Mouse (Mus musculus): Measurements from ENCODE around the gene Ogn. TPM values are rescaled to one million over a fixed set of nuclear protein-coding genes. Genes with fewer than 3 reads are reported as not detected.
"Not testable (repeated sequence)": the region's sequence is repeated elsewhere in the genome, so short reads cannot be mapped to it uniquely, and the experiment has no call there.

Gene Ogn
- polyA plus RNA-seq, 1 experiment from 2014 or later, result 131 TPM

DNA sequence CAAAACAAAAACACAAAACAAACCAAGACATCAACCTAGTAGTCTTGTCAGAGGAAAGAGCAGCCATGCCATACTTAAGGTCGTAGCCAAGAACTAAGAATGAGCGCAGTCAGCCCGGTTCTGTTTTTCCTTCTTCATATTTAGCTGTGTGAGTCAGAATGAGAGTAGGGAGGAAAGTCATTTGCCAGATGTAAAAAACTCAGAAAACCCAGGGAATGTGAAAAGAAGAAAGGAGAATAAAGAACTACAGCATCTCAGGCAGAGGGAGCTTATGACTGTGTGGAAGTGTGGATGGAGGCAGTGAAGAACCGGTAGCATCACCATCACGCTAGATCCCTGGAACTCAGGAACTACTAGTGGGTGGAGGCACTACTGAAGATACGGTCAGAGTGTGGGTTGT lies 21.8 kb upstream of the Ogn start:
- Histone ChIP-seq H3K27me3 (ENCODE audit: control insufficient read depth, insufficient read depth, low read depth, low read length) (no peaks in the 10 kb centered on the region), H3K4me2 (ENCODE audit: low read depth, low read length) (no peak overlapping the region), H3K9me3 (ENCODE audit: control insufficient read depth, low read length) (no peaks in the 10 kb centered on the region), H3K36me3 (ENCODE audit: control insufficient read depth, insufficient read depth, low read length) (no peaks in the 10 kb centered on the region), H3K9ac (ENCODE audit: low read length) (no peak overlapping the region), H3K4me1 (replicated peaks; ENCODE audit: control insufficient read depth, insufficient read depth, low read length) (no peaks in the 10 kb centered on the region; the same call in 1 of the 2 replicates), H3K4me3 (ENCODE audit: low read length) (no peak overlapping the region), H3K27ac (ENCODE audit: low read length) (no peak overlapping the region)
- 94% methylated on average over 6 of the region's 6 CpGs for WGBS
- ATAC-seq (ENCODE audit: low read depth), result no peak

DNA sequence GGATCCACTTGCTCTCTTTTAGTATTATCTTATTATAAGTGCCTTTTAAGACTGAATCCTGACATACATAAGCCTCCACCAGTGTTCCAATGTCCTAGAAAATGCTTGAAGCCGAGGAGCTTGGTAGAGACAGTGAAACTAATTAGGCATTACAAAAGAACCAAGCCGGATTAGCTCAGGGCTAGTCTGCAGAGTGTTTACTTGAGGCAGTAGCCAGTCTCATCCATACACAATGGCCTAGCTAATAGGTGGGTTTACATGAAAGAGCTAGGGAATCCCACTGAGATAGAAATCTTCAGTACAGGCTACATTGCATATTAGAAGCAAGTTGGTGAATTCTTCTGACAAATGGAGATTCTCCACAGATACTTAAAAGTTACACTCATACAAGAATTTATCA lies 5.3 kb upstream of the Ogn start:
- H3K4me1 ChIP-seq (replicated peaks; ENCODE audit: control insufficient read depth, insufficient read depth, low read length); H3K4me3 ChIP-seq (ENCODE audit: low read length); H3K27me3 ChIP-seq (ENCODE audit: control insufficient read depth, insufficient read depth, low read depth, low read length); H3K9ac ChIP-seq (ENCODE audit: low read length); H3K27ac ChIP-seq (ENCODE audit: low read length); H3K4me2 ChIP-seq (ENCODE audit: low read depth, low read length); H3K36me3 ChIP-seq (ENCODE audit: control insufficient read depth, insufficient read depth, low read length); ATAC-seq (ENCODE audit: low read depth); H3K9me3 ChIP-seq (ENCODE audit: control insufficient read depth, low read length): not testable (repeated sequence)
- WGBS, result 76% methylated on average over 2 of the region's 2 CpGs

DNA sequence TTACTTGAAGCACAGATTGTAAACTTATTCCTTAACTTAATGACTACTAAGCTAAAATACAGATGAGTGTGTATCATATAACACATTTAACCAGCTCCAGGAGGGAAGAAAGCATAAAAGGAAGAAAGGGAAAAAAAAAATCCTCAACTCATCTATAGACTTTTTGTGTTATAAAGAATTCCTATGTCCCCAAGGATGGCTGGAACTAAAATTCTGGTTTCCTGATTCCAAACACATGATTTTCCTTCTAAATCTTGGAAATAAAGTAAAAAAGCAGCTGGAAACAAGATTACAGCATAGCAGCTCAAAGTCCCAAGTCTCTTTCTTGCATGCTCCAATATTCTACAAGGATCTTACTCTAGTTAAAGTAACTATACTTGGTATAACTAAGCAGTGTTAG lies 4.2 kb upstream of the Ogn start:
- no peak for ATAC-seq (ENCODE audit: low read depth)
- no peak overlapping the region for H3K4me3 ChIP-seq (ENCODE audit: low read length)
- H3K36me3 ChIP-seq (ENCODE audit: control insufficient read depth, insufficient read depth, low read length), result no peaks in the 10 kb centered on the region
- H3K9me3 ChIP-seq (ENCODE audit: control insufficient read depth, low read length), result no peaks in the 10 kb centered on the region
- no peaks in the 10 kb centered on the region for H3K4me1 ChIP-seq (replicated peaks; ENCODE audit: control insufficient read depth, insufficient read depth, low read length)
- H3K9ac ChIP-seq (ENCODE audit: low read length), result no peak overlapping the region
- no peak overlapping the region for H3K27ac ChIP-seq (ENCODE audit: low read length)
- H3K4me2 ChIP-seq (ENCODE audit: low read depth, low read length), result no peak overlapping the region
- no peaks in the 10 kb centered on the region for H3K27me3 ChIP-seq (ENCODE audit: control insufficient read depth, insufficient read depth, low read depth, low read length)

DNA sequence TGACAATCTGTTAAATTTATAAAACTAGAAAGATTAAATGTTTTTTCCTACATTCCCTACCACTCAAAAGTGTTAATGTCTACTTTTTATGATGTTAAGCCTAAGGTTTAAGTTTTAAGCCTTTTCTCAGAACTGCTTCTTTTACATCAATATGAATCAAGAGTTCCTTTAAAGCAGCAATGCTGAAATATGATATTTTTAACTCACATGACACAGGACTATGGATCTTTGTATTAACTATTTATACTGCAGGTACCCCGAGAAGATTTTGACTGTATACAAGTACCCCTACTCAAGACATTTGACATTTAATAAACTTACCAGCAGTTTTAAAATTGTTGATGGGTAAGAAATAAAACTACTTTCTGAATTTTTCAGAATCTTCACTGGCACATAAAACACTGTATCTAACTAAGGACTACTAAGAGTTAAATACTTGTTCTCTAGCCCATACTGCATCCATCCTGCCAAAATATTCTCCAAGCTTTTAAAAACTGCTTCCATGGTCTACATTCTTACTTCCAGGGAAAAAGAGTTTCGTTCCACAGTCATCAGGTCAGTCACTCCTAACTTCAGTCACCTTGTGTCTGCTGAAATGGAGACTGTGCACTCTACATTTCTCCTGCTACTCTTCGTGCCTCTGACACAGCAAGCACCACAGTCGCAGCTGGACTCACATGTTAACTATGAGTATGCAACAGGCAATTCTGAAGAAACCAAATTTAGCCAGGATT lies 910 bp downstream of the Ogn start:
- no peaks in the 10 kb centered on the region for H3K4me1 ChIP-seq (replicated peaks; ENCODE audit: control insufficient read depth, insufficient read depth, low read length)
- H3K4me3 ChIP-seq (ENCODE audit: low read length), result peak overlapping the region; percentile 40
- 0 out of 2 replicates have a peak, but pooled peaks have one; percentile 30 for ATAC-seq (ENCODE audit: low read depth)
- H3K9ac ChIP-seq (ENCODE audit: low read length), result peak overlapping the region; percentile 50; the same call in 1 of the 2 replicates
- 46% methylated on average over 4 of the region's 4 CpGs for WGBS
- H3K27ac ChIP-seq (ENCODE audit: low read length), result peak overlapping the region; percentile 76
- H3K27me3 ChIP-seq (ENCODE audit: control insufficient read depth, insufficient read depth, low read depth, low read length), result no peaks in the 10 kb centered on the region
- H3K9me3 ChIP-seq (ENCODE audit: control insufficient read depth, low read length), result no peaks in the 10 kb centered on the region
- H3K4me2 ChIP-seq (ENCODE audit: low read depth, low read length), result peak overlapping the region; percentile 40
- H3K36me3 ChIP-seq (ENCODE audit: control insufficient read depth, insufficient read depth, low read length), result no peaks in the 10 kb centered on the region

DNA sequence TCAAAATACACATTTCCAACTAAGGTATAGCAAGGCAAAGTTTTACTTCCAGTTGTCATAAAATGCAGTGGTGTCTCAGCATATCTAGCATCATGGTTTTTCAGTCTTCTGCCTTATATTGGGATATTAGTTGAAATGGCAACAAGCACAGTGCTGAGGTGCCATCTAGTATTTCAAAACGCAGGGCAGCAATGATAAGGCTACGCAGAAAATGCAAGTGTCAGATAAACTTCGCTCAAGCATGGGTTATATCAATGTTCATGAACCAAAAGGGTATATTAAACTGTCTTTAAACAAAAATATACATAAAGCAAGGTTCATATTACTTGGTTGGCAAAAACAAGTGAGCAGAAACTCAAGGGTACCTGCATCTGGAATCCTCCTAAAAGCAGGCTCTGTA lies 9.2 kb downstream of the Ogn start:
- Histone ChIP-seq H3K27ac (ENCODE audit: low read length) (no peak overlapping the region), H3K4me2 (ENCODE audit: low read depth, low read length) (no peak overlapping the region)
- ATAC-seq (ENCODE audit: low read depth), result no peak

DNA sequence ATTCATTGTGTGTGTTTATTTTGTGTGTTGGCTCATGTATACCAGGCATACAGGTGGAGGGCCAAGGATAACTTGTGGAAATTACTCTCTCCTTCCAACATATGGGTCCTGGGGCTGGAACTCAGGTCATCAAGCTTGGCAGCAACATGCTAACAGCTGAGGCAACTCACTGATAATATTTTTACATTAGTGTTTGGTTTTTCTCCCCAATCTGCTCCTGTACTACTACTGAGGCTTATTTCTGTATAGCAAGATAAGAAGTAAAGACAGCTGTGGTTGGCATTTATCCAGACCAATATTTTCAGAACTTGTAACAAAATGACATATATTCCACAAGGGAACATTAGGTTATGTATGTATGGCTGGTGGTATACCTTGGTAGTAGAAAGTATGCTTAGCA lies 10.5 kb downstream of the Ogn start:
- H3K27ac ChIP-seq (ENCODE audit: low read length), result no peak overlapping the region
- no peak overlapping the region for H3K4me3 ChIP-seq (ENCODE audit: low read length)

More for the DNA sequence above, 9.2 kb downstream of the Ogn start:
- Histone ChIP-seq H3K36me3 (ENCODE audit: control insufficient read depth, insufficient read depth, low read length) (no peaks in the 10 kb centered on the region), H3K9me3 (ENCODE audit: control insufficient read depth, low read length) (no peaks in the 10 kb centered on the region), H3K4me1 (replicated peaks; ENCODE audit: control insufficient read depth, insufficient read depth, low read length) (no peaks in the 10 kb centered on the region), H3K4me3 (ENCODE audit: low read length) (no peak overlapping the region), H3K9ac (ENCODE audit: low read length) (no peak overlapping the region), H3K27me3 (ENCODE audit: control insufficient read depth, insufficient read depth, low read depth, low read length) (no peaks in the 10 kb centered on the region)
- 78% methylated on average over 3 of the region's 3 CpGs for WGBS

DNA sequence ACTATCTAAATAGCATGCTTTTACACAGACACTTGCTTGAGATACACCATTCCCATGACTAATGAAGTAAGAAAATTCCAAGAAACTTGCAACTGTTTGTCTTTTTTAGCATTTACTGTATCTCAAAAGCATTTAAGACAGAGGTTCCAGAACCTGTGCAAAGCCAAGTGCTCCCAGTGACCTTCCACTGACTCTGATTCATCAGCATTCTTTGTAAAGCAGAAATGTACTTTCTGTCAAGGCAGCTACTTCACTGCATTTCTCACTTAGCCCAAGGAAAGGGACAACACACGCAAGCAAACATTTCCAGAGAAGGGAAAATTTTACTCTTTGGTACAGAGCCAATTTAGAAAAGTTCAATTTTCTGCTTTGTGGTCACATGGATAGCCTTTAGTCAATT lies 15.4 kb downstream of the Ogn start:
- ATAC-seq (ENCODE audit: low read depth), result peak; percentile 57; the same call in 1 of the 2 replicates
- Histone ChIP-seq H3K4me1 (replicated peaks; ENCODE audit: control insufficient read depth, insufficient read depth, low read length) (0 out of 2 replicates have a peak, but pooled peaks cover 2% of the 10 kb centered on the region), H3K27ac (ENCODE audit: low read length) (no peak overlapping the region), H3K9ac (ENCODE audit: low read length) (no peak overlapping the region), H3K27me3 (ENCODE audit: control insufficient read depth, insufficient read depth, low read depth, low read length) (no peaks in the 10 kb centered on the region), H3K4me2 (ENCODE audit: low read depth, low read length) (no peak overlapping the region), H3K4me3 (ENCODE audit: low read length) (no peak overlapping the region), H3K36me3 (ENCODE audit: control insufficient read depth, insufficient read depth, low read length) (no peaks in the 10 kb centered on the region), H3K9me3 (ENCODE audit: control insufficient read depth, low read length) (no peaks in the 10 kb centered on the region)
- 24% methylated on average over 1 of the region's 1 CpGs for WGBS

More for the DNA sequence above, 10.5 kb downstream of the Ogn start:
- H3K4me1 ChIP-seq (replicated peaks; ENCODE audit: control insufficient read depth, insufficient read depth, low read length), result 0 out of 2 replicates have a peak, but pooled peaks cover 2% of the 10 kb centered on the region
- no peak overlapping the region for H3K4me2 ChIP-seq (ENCODE audit: low read depth, low read length)
- H3K36me3 ChIP-seq (ENCODE audit: control insufficient read depth, insufficient read depth, low read length), result no peaks in the 10 kb centered on the region
- no peak overlapping the region for H3K9ac ChIP-seq (ENCODE audit: low read length)
- H3K27me3 ChIP-seq (ENCODE audit: control insufficient read depth, insufficient read depth, low read depth, low read length), result no peaks in the 10 kb centered on the region
- no peaks in the 10 kb centered on the region for H3K9me3 ChIP-seq (ENCODE audit: control insufficient read depth, low read length)
- ATAC-seq (ENCODE audit: low read depth), result no peak

DNA sequence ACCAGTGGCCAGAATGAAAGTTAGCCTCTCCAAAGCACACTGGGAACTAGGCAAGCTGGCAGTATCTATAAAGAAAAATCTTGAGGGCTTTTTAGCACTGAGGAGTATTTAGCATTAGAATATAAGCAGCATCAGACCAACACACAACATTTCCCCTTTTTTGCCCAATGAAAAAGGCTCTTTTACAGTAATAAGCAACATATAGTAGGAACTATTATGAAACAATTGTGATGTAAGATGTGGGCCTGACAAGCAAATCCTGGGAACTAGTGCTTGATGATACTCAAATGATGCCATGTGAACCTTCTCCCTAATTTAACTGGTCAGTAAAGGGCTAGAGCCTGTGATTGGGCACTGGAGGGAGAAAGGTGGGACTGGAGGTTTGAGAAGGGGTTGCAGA lies 20.3 kb downstream of the Ogn start:
- Histone ChIP-seq H3K27ac (ENCODE audit: low read length) (no peak overlapping the region), H3K4me1 (replicated peaks; ENCODE audit: control insufficient read depth, insufficient read depth, low read length) (0 out of 2 replicates have a peak, but pooled peaks cover 1% of the 10 kb centered on the region), H3K27me3 (ENCODE audit: control insufficient read depth, insufficient read depth, low read depth, low read length) (no peaks in the 10 kb centered on the region), H3K4me3 (ENCODE audit: low read length) (no peak overlapping the region), H3K9me3 (ENCODE audit: control insufficient read depth, low read length) (no peaks in the 10 kb centered on the region), H3K4me2 (ENCODE audit: low read depth, low read length) (no peak overlapping the region), H3K36me3 (ENCODE audit: control insufficient read depth, insufficient read depth, low read length) (no peaks in the 10 kb centered on the region), H3K9ac (ENCODE audit: low read length) (no peak overlapping the region)
- ATAC-seq (ENCODE audit: low read depth), result no peak

DNA sequence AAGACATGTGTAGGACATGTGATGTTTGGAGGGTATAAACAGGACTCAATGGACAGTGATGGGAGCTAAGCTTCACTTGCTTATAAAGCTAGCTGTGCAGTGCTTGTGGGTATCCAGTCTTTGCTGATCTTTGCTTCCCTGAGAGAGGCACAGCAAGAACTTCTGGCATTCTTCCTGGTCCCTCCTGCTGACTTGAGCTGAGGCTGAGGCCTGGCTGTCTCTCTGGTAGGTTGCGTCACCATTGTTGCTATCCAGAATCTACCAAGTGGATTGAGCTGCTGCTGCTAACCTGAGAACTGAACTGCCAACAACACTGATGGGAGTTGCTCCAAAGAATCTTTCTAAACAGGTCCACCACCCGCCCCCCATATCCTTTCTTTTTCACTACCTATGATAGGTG lies 21.2 kb downstream of the Ogn start:
- H3K27ac ChIP-seq (ENCODE audit: low read length), result no peak overlapping the region
- no peak overlapping the region for H3K4me2 ChIP-seq (ENCODE audit: low read depth, low read length)
- no peaks in the 10 kb centered on the region for H3K9me3 ChIP-seq (ENCODE audit: control insufficient read depth, low read length)
- 82% methylated on average over 2 of the region's 2 CpGs for WGBS
- no peaks in the 10 kb centered on the region for H3K27me3 ChIP-seq (ENCODE audit: control insufficient read depth, insufficient read depth, low read depth, low read length)
- no peak overlapping the region for H3K9ac ChIP-seq (ENCODE audit: low read length)
- ATAC-seq (ENCODE audit: low read depth), result no peak
- no peaks in the 10 kb centered on the region for H3K4me1 ChIP-seq (replicated peaks; ENCODE audit: control insufficient read depth, insufficient read depth, low read length)
- H3K36me3 ChIP-seq (ENCODE audit: control insufficient read depth, insufficient read depth, low read length), result no peaks in the 10 kb centered on the region
- no peak overlapping the region for H3K4me3 ChIP-seq (ENCODE audit: low read length)
